Mouse (Mus musculus) heart, postnatal 0 days (tissue): ENCODE results near the gene Krt80. TPM values are rescaled to one million over a fixed set of nuclear protein-coding genes. Genes with fewer than 3 reads are reported as not detected.
A peak's percentile ranks its signal among the peaks of the same experiment; 100 is the strongest.

Experiments used
- ATAC-seq: fragments of 200-750 bp; cut with Nextera tagmentation; 2 replicates; pipeline ENCODE4 v1.8.0; 2017; ENCODE audit warnings: low read depth, moderate number of reproducible peaks, moderate library complexity; ENCODE audit not compliant: insufficient read depth
- DNase-seq: peaks from one replicate; pipeline ENCODE4 v3.0.0-alpha.2; 2016; ENCODE audit warnings: low spot score
- H3K27ac ChIP-seq: fragments of 300-500 bp; sonication (generic); 2 replicates; pipeline ENCODE4 v1.5.1; 2014; ENCODE audit warnings: low read depth, mild to moderate bottlenecking
- H3K27me3 ChIP-seq: fragments of 300-500 bp; sonication (generic); 2 replicates; pipeline ENCODE4 v1.6.1; 2014; ENCODE audit warnings: low read length, mixed read lengths; ENCODE audit not compliant: control insufficient read depth, insufficient read depth
- H3K36me3 ChIP-seq: fragments of 300-500 bp; sonication (generic); replicated peaks from 2 replicates; pipeline ENCODE4 v1.6.1; 2014; ENCODE audit warnings: low read length, mixed read lengths; ENCODE audit not compliant: control insufficient read depth, insufficient read depth
- H3K4me1 ChIP-seq: fragments of 300-500 bp; sonication (generic); 2 replicates; pipeline ENCODE4 v1.6.1; 2014; ENCODE audit warnings: antibody characterized with exemption; ENCODE audit not compliant: control insufficient read depth, insufficient read depth
- H3K4me2 ChIP-seq: fragments of 300-500 bp; sonication (generic); 2 replicates; pipeline ENCODE4 v1.6.1; 2014; ENCODE audit warnings: low read depth, mild to moderate bottlenecking, low read length, moderate library complexity
- H3K4me3 ChIP-seq: fragments of 300-500 bp; sonication (generic); 2 replicates; pipeline ENCODE4 v1.5.1; 2014; ENCODE audit warnings: low read depth, low read length
- H3K9ac ChIP-seq: fragments of 300-500 bp; sonication (generic); replicated peaks from 2 replicates; pipeline ENCODE4 v1.6.1; 2014; ENCODE audit warnings: low read depth, low read length, mixed read lengths
- H3K9me3 ChIP-seq: fragments of 300-500 bp; sonication (generic); replicated peaks from 2 replicates; pipeline ENCODE4 v1.6.1; 2016; ENCODE audit warnings: low read length; ENCODE audit not compliant: control insufficient read depth
- CTCF ChIP-seq: IDR thresholded peaks from 2 replicates; pipeline ENCODE4 v1.5.1; 2016; ENCODE audit warnings: antibody characterized with exemption, control low read depth, low read depth
- EP300 ChIP-seq: IDR thresholded peaks from 2 replicates; pipeline ENCODE4 v1.6.1; 2016; ENCODE audit warnings: antibody characterized with exemption, low read depth
- WGBS: fragments of 180-500 bp; shearing (Covaris S2); extraction: QIAGEN DNeasy Blood & Tissue Kit; methylation state at CpG from one replicate; pipeline ENCODE4 v1.1.7; 2014; 5-methylcytosine and 5-hydroxymethylcytosine counted together
- polyA plus RNA-seq: library from polyadenylated mRNA; unstranded; fragments of >200 nt; fragmentation: Nextera tagmentation; extraction: Ambion mirVana; gene quantifications from 2 replicates; pipeline ENCODE4 v1.2.1, GENCODE M21; 2015
- total RNA-seq: library from RNA; depleted of rRNA; stranded (reverse); fragments of >200 nt; gene quantifications from 2 replicates; pipeline ENCODE4 v1.2.3, GENCODE M21; 2014; ENCODE audit warnings: low replicate concordance

The Krt80 gene
- total and polyA plus RNA-seq, 2 experiments from 2014 or later, result 2.2 to 5.9 TPM

GRCm38 (mm10) chr15:101317814-101318500 is 52.0 kb downstream of the Krt80 start:
- Histone ChIP-seq H3K9me3 (no peaks in the 10 kb centered on the region), H3K36me3 (no peaks in the 10 kb centered on the region), H3K27ac (no peak overlapping the region), H3K9ac (no peak overlapping the region), H3K4me3 (no peak overlapping the region), H3K4me1 (peaks cover 17% of the 10 kb centered on the region; the same call in 1 of the 2 replicates), H3K4me2 (no peak overlapping the region), H3K27me3 (no peaks in the 10 kb centered on the region)
- WGBS, result 68% methylated on average over 2 of the region's 2 CpGs
- TF ChIP-seq EP300, result no peak
- TF ChIP-seq CTCF, result no peak
- ATAC-seq (no peak), DNase-seq (no peak)

GRCm38 (mm10) chr15:101316913-101317813 is 52.8 kb downstream of the Krt80 start:
- H3K9ac ChIP-seq, result no peak overlapping the region
- no peaks in the 10 kb centered on the region for H3K9me3 ChIP-seq
- no peak for ATAC-seq
- no peaks in the 10 kb centered on the region for H3K36me3 ChIP-seq
- H3K27ac ChIP-seq, result peak overlapping the region; percentile 20; the same call in 1 of the 2 replicates
- H3K4me1 ChIP-seq, result peaks cover 17% of the 10 kb centered on the region; the same call in 1 of the 2 replicates
- WGBS, result 53% methylated on average over 18 of the region's 18 CpGs
- TF ChIP-seq EP300, result no peak
- DNase-seq, result no peak
- no peaks in the 10 kb centered on the region for H3K27me3 ChIP-seq
- H3K4me3 ChIP-seq, result no peak overlapping the region
- no peak overlapping the region for H3K4me2 ChIP-seq

GRCm38 (mm10) chr15:101316279-101316912 is 53.6 kb downstream of the Krt80 start:
- TF ChIP-seq CTCF, result no peak
- no peak for TF ChIP-seq EP300
- WGBS, result 49% methylated on average over 13 of the region's 13 CpGs
- Histone ChIP-seq H3K9me3 (no peaks in the 10 kb centered on the region), H3K36me3 (no peaks in the 10 kb centered on the region), H3K9ac (no peak overlapping the region), H3K27me3 (no peaks in the 10 kb centered on the region), H3K4me2 (peak overlapping the region; percentile 57), H3K4me3 (peak overlapping the region; percentile 33), H3K4me1 (peaks cover 17% of the 10 kb centered on the region; the same call in 1 of the 2 replicates), H3K27ac (no peak overlapping the region)
- DNase-seq (no peak), ATAC-seq (no peak)

- ATAC-seq, result peak; percentile 79
- no peaks in the 10 kb centered on the region for H3K27me3 ChIP-seq
- peak overlapping the region; percentile 33 for H3K4me3 ChIP-seq
- peak overlapping the region; percentile 57 for H3K4me2 ChIP-seq
- TF ChIP-seq EP300 (peak; percentile 36; the same call in 1 of the 2 replicates), CTCF (peak; percentile 96)
- no peaks in the 10 kb centered on the region for H3K9me3 ChIP-seq
- H3K36me3 ChIP-seq, result no peaks in the 10 kb centered on the region
- no peak overlapping the region for H3K9ac ChIP-seq
- WGBS, result 2% methylated on average over 11 of the region's 11 CpGs
- peaks cover 14% of the 10 kb centered on the region; the same call in 1 of the 2 replicates for H3K4me1 ChIP-seq
- DNase-seq, result peak; percentile 88
- H3K27ac ChIP-seq, result no peak overlapping the region
These were observed 54.1 kb downstream of the Krt80 start for GRCm38 (mm10) chr15:101315832-101316231.

GRCm38 (mm10) chr15:101315378-101315777 is 54.6 kb downstream of the Krt80 start:
- Histone ChIP-seq H3K4me1 (peaks cover 12% of the 10 kb centered on the region; the same call in 1 of the 2 replicates), H3K4me3 (no peak overlapping the region), H3K4me2 (no peak overlapping the region), H3K36me3 (no peaks in the 10 kb centered on the region), H3K27me3 (no peaks in the 10 kb centered on the region), H3K27ac (no peak overlapping the region), H3K9ac (no peak overlapping the region), H3K9me3 (no peaks in the 10 kb centered on the region)
- ATAC-seq (no peak), DNase-seq (no peak)
- WGBS, result 81% methylated on average over 4 of the region's 4 CpGs
- TF ChIP-seq CTCF, result no peak
- TF ChIP-seq EP300, result no peak
